Mouse (Mus musculus) embryo, embryonic 11.5 days (tissue): ENCODE measurements around the gene Kcnk18.

ENCODE experiments used
- DNase-seq: peaks from one replicate; pipeline ENCODE4 v3.0.0-alpha.2; 2012; ENCODE audit warnings: low read depth, low spot score

Kcnk18 gene

GRCm38 (mm10) chr19:59218991-59219390, at the start of gene Kcnk18:
Gene Kcnk18, plus strand, starts transcription at chr19:59219214.
- DNase-seq, result no peak

- DNase-seq, result no peak
Measured at GRCm38 (mm10) chr19:59169936-59170765, 48.9 kb upstream of the Kcnk18 start, which contains the start of gene Vax1. Gene Vax1, minus strand, starts transcription at chr19:59170056.

DNA sequence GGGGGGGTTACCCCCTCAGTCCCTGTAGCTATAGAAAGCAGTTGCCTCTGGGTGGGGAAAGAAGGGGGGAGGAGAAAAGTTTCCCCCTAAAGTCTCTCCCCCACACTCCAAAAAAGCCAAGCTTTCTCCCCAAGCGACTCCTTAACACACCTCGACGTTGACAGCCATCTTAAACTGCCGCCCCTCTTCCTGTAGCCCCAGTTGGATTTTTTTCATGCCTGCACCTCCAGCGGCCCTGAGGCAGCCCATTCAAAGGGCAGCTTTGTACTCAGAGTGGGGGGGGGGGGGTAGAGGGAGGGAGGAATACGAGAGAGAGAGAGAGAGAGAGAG, 48.3 kb upstream of the Kcnk18 start:
- DNase-seq, result no peak

- DNase-seq, result no peak
Measured at GRCm38 (mm10) chr19:59171151-59171870, 47.7 kb upstream of the Kcnk18 start.

GRCm38 (mm10) chr19:59171871-59172245, 47.2 kb upstream of the Kcnk18 start:
- no peak for DNase-seq

DNA sequence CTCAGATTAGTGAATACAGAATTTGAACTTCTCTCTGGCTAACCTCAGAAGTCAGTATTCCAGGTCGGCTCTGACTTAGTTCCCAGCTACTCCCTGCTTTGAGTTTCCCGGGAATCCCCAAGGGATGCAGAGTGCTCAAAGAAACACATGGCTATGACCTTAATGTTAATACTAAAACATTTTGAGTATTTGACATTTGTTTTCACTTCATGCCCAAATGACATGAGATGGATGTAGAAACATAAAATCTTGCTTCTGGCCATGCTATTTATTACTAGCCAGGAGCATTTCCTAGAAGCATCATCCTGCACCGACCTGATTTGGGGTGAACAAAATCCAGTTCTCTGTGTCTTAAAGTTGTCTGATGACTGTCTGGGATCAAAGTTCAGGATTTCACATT, 46.2 kb upstream of the Kcnk18 start:
- DNase-seq, result no peak

DNA sequence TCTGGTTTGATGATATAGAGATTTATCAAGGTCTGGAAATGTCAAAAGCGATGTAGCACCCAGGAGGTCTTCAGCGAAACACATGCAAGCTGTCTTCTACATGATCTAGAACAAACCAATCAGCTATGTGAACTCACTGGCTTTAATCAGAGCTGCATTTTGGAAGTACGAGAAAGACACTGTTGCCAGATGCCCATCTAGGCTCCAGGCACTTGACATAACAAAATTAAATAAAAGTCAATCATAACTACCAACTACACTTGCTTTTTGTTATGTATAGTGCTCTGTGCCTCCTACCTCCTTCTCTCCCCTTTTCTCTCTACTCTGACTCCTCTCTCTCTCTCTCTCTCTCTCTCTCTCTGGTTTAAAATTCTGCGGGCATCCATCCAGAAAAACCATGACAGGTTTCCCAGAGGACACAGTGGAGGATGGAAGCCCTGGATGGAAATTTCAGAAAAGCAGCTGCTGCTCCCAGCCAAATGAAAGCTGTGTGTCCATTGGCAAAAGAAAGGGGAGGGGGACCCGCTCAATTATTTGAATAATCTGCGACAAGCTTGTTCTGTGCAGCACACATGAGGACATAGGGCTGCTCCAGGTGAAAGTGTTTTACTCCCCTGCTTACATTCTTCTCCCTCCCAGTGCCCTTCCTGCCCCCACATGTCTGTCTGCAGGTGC, 45.5 kb upstream of the Kcnk18 start:
- DNase-seq, result no peak

- no peak for DNase-seq
Measured at GRCm38 (mm10) chr19:59184000-59184399, 35.0 kb upstream of the Kcnk18 start.

GRCm38 (mm10) chr19:59188981-59189380, 30.0 kb upstream of the Kcnk18 start:
- DNase-seq, result no peak

GRCm38 (mm10) chr19:59190431-59191122, 28.4 kb upstream of the Kcnk18 start:
- DNase-seq, result no peak

GRCm38 (mm10) chr19:59191123-59191505, 27.9 kb upstream of the Kcnk18 start:
- no peak for DNase-seq

GRCm38 (mm10) chr19:59192491-59192890, 26.5 kb upstream of the Kcnk18 start:
- DNase-seq, result no peak

- no peak for DNase-seq
Measured at GRCm38 (mm10) chr19:59193456-59193855, 25.6 kb upstream of the Kcnk18 start.

GRCm38 (mm10) chr19:59193986-59194820, 24.8 kb upstream of the Kcnk18 start:
- no peak for DNase-seq

GRCm38 (mm10) chr19:59195181-59195770, 23.7 kb upstream of the Kcnk18 start:
- DNase-seq, result no peak

- no peak for DNase-seq
Measured at GRCm38 (mm10) chr19:59196111-59196666, 22.8 kb upstream of the Kcnk18 start.

GRCm38 (mm10) chr19:59198161-59198560, 20.9 kb upstream of the Kcnk18 start:
- peak; percentile 34 for DNase-seq

DNA sequence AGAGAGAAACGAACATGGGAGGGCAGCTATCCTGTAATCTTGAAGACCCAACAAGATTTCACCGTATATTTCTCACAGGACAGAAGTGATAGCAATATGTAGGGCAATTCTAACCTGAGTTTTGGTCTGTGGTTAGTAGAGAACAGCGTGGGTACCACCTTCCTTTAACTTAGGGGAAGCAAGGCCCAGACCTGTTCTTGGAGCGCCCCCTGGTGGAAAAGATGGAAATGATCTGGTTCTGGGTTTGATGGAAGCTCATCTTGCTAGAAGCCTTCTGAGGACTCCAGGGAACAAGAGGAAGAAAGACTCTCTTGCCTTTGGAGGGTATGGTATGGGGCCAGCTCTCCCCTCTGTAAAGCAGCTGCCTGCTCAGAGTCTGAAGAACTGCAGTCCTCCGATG, 10.5 kb upstream of the Kcnk18 start:
- DNase-seq, result peak; percentile 64

DNA sequence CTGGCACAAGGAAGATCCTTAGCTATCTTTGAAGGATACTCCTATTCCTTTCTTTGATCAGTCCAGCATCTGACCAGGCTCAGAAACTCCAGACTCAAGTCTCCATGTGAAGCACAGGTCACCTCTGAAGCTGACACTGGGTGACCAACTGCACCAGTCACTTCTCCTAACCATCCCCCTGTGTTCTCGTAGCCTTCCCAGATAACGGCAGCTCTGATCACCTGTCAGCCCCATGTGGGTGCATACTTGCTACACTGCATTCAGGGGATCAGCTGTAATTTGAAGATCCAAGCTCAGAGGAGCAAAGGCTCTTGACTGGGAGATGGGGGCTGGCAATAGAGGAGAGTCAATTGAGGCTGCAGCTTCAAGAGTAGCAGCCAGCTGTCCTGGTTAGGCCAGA, 10.0 kb upstream of the Kcnk18 start:
- no peak for DNase-seq

- DNase-seq, result no peak
Measured at GRCm38 (mm10) chr19:59216891-59217290, 2.1 kb upstream of the Kcnk18 start.
